Mouse (Mus musculus) stomach, postnatal 0 days (tissue): ENCODE measurements at regions not wholly inside any gene's neighbourhood (a gene's known extent, or its start where the extent isn't known, plus 50 kb on each side); places are given as distances from the start of the nearest gene placed in this dataset.

Source experiments
- CTCF ChIP-seq: IDR thresholded peaks from 2 replicates; pipeline ENCODE4 v1.5.1; 2016; ENCODE audit warnings: antibody characterized with exemption, low read depth, mild to moderate bottlenecking, moderate library complexity
- EP300 ChIP-seq: optimal IDR thresholded peaks from 2 replicates; pipeline ENCODE3; 2016; ENCODE audit warnings: antibody characterized with exemption

GRCm38 (mm10) chr8:115435720-115436355, 271.8 kb downstream of the Maf start:
- TF ChIP-seq CTCF, result no peak
- TF ChIP-seq EP300, result no peak
